Mouse (Mus musculus) E14TG2a.4 (cell line): ENCODE data around the gene Cdk19.

Experiments
- H3K27me3 ChIP-seq: 2 replicates; pipeline ENCODE4 v1.6.1; 2014; ENCODE audit warnings: low read length, control low read depth; ENCODE audit not compliant: insufficient read depth
- H3K36me3 ChIP-seq: 2 replicates; pipeline ENCODE4 v1.6.1; 2014; ENCODE audit warnings: low read length, control low read depth; ENCODE audit not compliant: insufficient read depth
- H3K4me1 ChIP-seq: replicated peaks from 2 replicates; pipeline ENCODE4 v1.6.1; 2014; ENCODE audit warnings: low read depth, low read length, control low read depth
- H3K4me3 ChIP-seq: replicated peaks from 2 replicates; pipeline ENCODE4 v1.5.1; 2014; ENCODE audit warnings: mild to moderate bottlenecking, low read length
- H3K9me3 ChIP-seq: 2 replicates; pipeline ENCODE4 v1.6.1; 2014; ENCODE audit warnings: low read length, control low read depth
- CTCF ChIP-seq: conservative IDR thresholded peaks from 2 replicates; pipeline ENCODE4 v1.5.1; 2014; ENCODE audit warnings: low read length
- NANOG ChIP-seq: IDR thresholded peaks from 2 replicates; pipeline ENCODE4 v1.6.1; 2014; ENCODE audit warnings: borderline replicate concordance, low read length, mixed read lengths
- POU5F1 ChIP-seq: IDR thresholded peaks from 2 replicates; pipeline ENCODE4 v1.6.1; 2014; ENCODE audit warnings: low read length, borderline replicate concordance

The Cdk19 gene

DNA sequence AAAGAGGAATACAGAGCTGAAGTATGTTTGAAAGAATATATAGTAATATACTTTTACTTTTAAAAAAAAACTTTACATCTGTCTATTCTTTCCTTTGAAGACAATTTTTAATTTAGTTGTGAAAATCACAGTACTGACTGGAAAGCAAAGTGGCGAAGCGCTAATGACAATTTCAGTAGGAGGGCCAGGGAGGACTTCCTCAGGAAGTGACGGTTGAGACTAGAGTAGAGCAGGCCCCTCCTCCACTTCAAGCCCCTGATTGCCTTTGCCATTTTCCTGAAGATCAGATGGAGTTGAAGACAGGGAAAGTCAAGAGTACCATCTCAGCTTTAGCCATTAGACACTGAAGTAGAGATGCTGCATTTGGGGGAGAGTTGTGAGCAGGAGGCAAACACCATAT is 92.6 kb downstream of the Cdk19 start:
- Histone ChIP-seq H3K9me3 (no peaks in the 10 kb centered on the region), H3K4me3 (no peak overlapping the region), H3K36me3 (peaks cover 7% of the 10 kb centered on the region), H3K27me3 (no peaks in the 10 kb centered on the region), H3K4me1 (peaks cover 30% of the 10 kb centered on the region)
- TF ChIP-seq POU5F1 (no peak), NANOG (no peak), CTCF (no peak)

DNA sequence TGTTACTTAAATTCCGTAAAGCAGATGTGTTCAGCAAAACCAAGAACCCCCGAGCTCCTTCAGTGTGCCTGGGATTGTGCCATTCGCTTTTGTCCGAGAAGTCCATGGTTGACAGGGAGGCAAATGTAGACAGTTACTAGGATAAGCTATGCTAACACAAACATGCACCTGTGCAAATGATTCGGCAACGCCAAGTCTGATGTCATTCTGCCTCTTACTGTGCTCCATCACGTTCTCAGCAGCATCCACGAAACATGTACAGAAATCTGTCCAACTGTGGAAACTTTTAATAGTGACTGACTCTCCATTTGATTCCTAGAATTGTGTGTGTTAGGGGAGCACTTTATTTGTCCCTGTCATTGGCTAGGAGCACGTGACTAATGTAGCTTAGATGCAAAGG is 93.0 kb downstream of the Cdk19 start:
- Histone ChIP-seq H3K36me3 (peaks cover 9% of the 10 kb centered on the region), H3K4me1 (peaks cover 29% of the 10 kb centered on the region), H3K4me3 (no peak overlapping the region), H3K27me3 (no peaks in the 10 kb centered on the region), H3K9me3 (no peaks in the 10 kb centered on the region)
- no peak for TF ChIP-seq CTCF
- TF ChIP-seq POU5F1: no peak
- TF ChIP-seq NANOG: no peak

DNA sequence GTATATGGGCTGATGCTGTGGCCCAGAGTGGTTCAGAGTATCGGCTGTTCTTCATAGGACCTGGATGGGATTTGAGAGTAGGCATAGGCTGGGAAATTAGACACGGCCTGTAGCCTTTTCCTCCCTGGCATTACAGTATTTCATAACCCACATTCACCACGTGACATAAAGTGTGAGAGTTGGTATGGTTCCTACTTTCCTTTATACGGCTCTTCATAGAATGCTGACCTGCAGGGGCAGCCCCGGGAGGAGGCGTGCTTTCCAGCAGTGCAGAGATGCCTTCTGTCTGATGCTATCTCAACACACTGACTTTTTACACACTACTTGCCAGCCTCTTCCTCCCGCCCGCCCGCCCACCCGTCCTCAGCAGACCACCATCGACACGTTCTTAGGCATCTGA is 96.0 kb downstream of the Cdk19 start:
- Histone ChIP-seq H3K27me3 (no peaks in the 10 kb centered on the region), H3K4me3 (no peak overlapping the region)
- TF ChIP-seq POU5F1 (no peak), CTCF (no peak), NANOG (no peak)

DNA sequence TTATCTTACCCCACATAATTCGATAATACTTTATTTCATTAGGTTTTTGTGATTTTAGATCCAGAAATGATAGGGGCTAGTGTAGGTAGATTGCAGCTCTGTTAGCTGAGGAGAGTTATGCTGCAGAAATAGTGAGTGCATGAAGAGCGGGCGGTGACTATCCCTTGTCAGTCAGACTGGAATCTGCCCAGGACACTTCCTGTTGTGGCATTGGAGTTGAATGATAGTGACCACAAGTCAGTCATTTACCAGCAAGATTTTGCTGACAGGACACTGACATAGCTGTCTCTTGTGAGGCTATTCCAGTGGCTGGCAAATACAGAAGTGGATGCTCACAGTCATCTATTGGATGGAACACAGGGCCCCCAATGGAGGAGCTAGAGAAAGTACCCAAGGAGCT is 97.8 kb downstream of the Cdk19 start:
- Histone ChIP-seq H3K36me3 (peaks cover 14% of the 10 kb centered on the region), H3K4me3 (no peak overlapping the region), H3K27me3 (no peaks in the 10 kb centered on the region), H3K9me3 (no peaks in the 10 kb centered on the region), H3K4me1 (peaks cover 41% of the 10 kb centered on the region)
- TF ChIP-seq CTCF (no peak), NANOG (no peak), POU5F1 (no peak)

More for the DNA sequence above, 96.0 kb downstream of the Cdk19 start:
- Histone ChIP-seq H3K36me3 (peaks cover 14% of the 10 kb centered on the region), H3K4me1 (peaks cover 30% of the 10 kb centered on the region), H3K9me3 (no peaks in the 10 kb centered on the region)

DNA sequence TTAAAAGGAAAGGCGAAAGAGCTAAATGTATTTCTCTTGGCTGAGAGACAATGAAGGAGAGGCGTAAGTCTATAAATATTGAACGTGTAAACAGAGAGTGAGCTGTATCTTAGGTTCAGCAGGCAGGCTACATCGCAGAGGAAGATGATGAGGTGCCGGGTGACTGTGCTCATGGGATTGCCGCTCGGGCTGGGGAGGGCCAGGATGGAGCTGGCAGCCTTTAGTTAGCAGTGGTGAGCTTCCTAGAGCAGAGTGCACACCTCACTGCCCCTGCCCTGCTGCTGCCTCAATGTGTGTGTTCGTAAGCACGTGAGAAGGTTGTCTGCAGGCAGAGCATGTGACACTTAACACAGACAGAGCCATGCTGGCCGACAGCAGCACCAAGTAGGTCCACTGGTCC is 101.4 kb downstream of the Cdk19 start:
- Histone ChIP-seq H3K4me1 (peaks cover 48% of the 10 kb centered on the region), H3K27me3 (no peaks in the 10 kb centered on the region), H3K9me3 (no peaks in the 10 kb centered on the region), H3K36me3 (peaks cover 11% of the 10 kb centered on the region; the same call in 1 of the 2 replicates), H3K4me3 (no peak overlapping the region)
- no peak for TF ChIP-seq POU5F1

DNA sequence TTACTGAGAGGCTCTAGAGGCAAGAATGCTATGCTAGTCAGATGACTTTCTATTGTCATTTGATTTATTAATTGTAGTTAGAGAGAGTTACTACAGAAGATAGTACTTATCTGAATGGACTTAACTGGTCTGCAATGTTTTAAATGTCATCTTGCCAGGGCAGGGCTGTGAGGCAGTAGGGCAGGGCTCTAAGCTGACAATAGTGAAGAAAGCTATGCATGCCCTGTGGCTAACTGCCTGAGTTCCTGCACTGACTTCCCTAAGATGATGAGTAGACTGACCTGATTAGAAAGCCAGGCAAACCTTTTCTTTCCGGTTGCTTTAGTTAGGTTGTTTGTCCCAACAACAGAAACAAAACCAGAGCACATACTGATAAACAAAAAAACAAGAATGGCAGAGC is 102.7 kb downstream of the Cdk19 start:
- Histone ChIP-seq H3K4me1 (peaks cover 49% of the 10 kb centered on the region), H3K27me3 (no peaks in the 10 kb centered on the region), H3K9me3 (no peaks in the 10 kb centered on the region), H3K36me3 (peaks cover 6% of the 10 kb centered on the region; the same call in 1 of the 2 replicates), H3K4me3 (no peak overlapping the region)
- TF ChIP-seq CTCF: no peak
- TF ChIP-seq NANOG: no peak
- TF ChIP-seq POU5F1: no peak

DNA sequence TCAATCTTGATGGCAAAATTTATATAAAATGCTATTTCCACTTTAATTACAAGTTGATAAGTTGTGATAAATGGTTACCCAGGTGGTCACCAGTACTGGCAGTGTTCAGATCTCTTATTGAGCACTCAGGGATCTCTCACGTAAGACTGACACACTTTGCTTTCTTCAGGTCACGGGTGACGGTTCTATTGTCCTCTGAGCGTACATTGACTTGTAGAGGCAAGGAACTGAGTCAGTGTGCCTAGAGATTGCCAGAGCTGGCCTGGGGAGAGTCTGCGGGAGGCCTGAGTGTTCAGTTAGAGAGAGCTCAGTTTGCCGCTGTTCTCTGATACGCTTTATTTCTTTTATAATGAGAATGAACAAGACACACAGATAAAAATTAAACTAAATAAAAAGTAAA is 104.0 kb downstream of the Cdk19 start:
- Histone ChIP-seq H3K27me3 (no peaks in the 10 kb centered on the region), H3K9me3 (no peaks in the 10 kb centered on the region), H3K4me3 (no peak overlapping the region), H3K4me1 (peaks cover 62% of the 10 kb centered on the region), H3K36me3 (peaks cover 2% of the 10 kb centered on the region; the same call in 1 of the 2 replicates)
- TF ChIP-seq POU5F1 (no peak), NANOG (no peak; the same call in 1 of the 2 replicates), CTCF (no peak)

DNA sequence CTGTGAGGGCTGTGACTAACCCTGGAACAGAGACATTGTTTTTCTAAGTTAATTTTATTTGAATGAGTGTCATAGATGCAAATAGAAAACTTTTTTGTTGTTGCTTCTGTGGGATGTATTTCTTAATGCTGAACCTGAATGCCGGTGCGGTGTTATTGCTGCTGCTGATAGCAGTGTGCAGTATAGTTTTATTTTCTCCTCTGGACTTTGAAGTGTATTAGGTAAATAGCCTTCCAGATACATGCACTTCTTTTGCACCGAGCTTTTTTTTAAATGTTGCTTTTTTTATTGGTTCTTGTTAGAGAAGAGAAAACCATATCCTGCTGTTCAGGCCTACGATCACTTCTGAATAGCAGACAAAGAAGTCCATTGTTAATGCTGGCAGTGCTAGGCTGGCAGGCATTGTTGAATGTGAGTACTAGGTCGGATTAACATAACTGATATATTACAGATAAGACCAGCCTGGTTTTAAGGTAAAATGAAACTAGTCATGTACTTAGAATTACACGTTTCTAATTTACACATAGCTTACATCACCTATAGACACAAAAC is 104.5 kb downstream of the Cdk19 start:
- Histone ChIP-seq H3K9me3 (no peaks in the 10 kb centered on the region), H3K27me3 (no peaks in the 10 kb centered on the region), H3K36me3 (no peaks in the 10 kb centered on the region; the same call in 1 of the 2 replicates), H3K4me3 (no peak overlapping the region), H3K4me1 (peaks cover 62% of the 10 kb centered on the region)
- TF ChIP-seq CTCF (no peak), POU5F1 (no peak), NANOG (peak; percentile 54; the same call in 1 of the 2 replicates)

DNA sequence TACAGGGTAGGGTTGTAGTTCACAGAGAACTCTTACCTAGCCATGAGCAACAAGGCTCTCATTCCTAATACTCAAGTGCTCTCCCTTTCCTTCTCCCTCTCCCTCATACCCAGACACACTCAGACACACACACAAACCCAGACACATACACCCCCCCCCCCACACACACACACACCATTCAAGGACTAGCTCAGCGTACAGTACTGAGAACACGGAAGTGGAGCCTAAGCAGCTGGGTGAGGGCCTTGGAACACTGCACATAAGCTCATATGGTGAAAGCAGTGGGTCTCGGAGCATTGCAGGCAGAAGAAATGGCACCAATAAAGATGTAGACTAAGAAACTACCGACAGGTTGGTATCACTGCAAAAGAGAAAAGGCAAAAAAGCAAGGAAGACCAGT is 105.2 kb downstream of the Cdk19 start:
- no peaks in the 10 kb centered on the region for H3K9me3 ChIP-seq
- peaks cover 62% of the 10 kb centered on the region for H3K4me1 ChIP-seq
- H3K36me3 ChIP-seq: no peaks in the 10 kb centered on the region; the same call in 1 of the 2 replicates
- no peaks in the 10 kb centered on the region for H3K27me3 ChIP-seq
- no peak for TF ChIP-seq CTCF
- TF ChIP-seq NANOG: no peak
- TF ChIP-seq POU5F1: no peak
- no peak overlapping the region for H3K4me3 ChIP-seq
